Mouse (Mus musculus) testis, adult 2 months (tissue): ENCODE measurements at regions not wholly inside any gene's neighbourhood (a gene's known extent, or its start where the extent isn't known, plus 50 kb on each side); places are given as distances from the start of the nearest gene placed in this dataset.

Experiments used
- CTCF ChIP-seq: fragments of 200-500 bp; IDR thresholded peaks from 2 replicates; pipeline ENCODE4 v1.5.1; 2012; ENCODE audit warnings: low read depth, mild to moderate bottlenecking, inconsistent platforms, low read length, moderate library complexity; ENCODE audit not compliant: control insufficient read depth, insufficient read depth, insufficient replicate concordance
- POLR2A ChIP-seq: fragments of 200-500 bp; IDR thresholded peaks from 2 replicates; pipeline ENCODE4 v1.6.1; 2012; ENCODE audit warnings: low read depth, mild to moderate bottlenecking, inconsistent platforms, low read length, moderate library complexity; ENCODE audit not compliant: control insufficient read depth

GRCm38 (mm10) chr1:186372770-186373353, 255.8 kb upstream of the Lyplal1 start:
- peak; percentile 9; the same call in 1 of the 2 replicates for TF ChIP-seq CTCF
- TF ChIP-seq POLR2A: no peak
